Mouse (Mus musculus) MEL (cell line): ENCODE measurements around the gene 9230102O04Rik. TPM values are rescaled to one million over a fixed set of nuclear protein-coding genes. Genes with fewer than 3 reads are reported as not detected.

Source experiments
- DNase-seq: peaks from one replicate; pipeline ENCODE4 v3.0.0; 2011; ENCODE audit warnings: low read depth, low spot score
- H3K27ac ChIP-seq: 2 replicates; pipeline ENCODE4 v1.5.1; 2012; ENCODE audit warnings: low read depth, mild to moderate bottlenecking, control low read depth, low read length, moderate library complexity; ENCODE audit not compliant: control insufficient read depth
- H3K27me3 ChIP-seq, 2 experiments: fragments of 150-350 bp in 1 of 2; sonication (generic) in 1 of 2; 2 replicates each; pipeline ENCODE4 v1.6.1; 2012; ENCODE audit warnings: low read length in 2 of 2, mild to moderate bottlenecking in 2 of 2, improper control_type of control experiment in 1 of 2, moderate library complexity in 1 of 2; ENCODE audit not compliant: insufficient read depth in 2 of 2, control insufficient read depth in 1 of 2
- H3K36me3 ChIP-seq, 2 experiments: 2 replicates each; pipeline ENCODE4 v1.6.1; 2012 to 2014; ENCODE audit warnings: low read length in 2 of 2, improper control_type of control experiment in 1 of 2, inconsistent platforms in 1 of 2, mild to moderate bottlenecking in 1 of 2; ENCODE audit not compliant: insufficient read depth in 2 of 2, control insufficient read depth in 1 of 2
- H3K4me1 ChIP-seq, 2 experiments: fragments of 150-350 bp in 1 of 2; sonication (generic) in 1 of 2; 2 replicates each; pipeline ENCODE4 v1.6.1; 2012; ENCODE audit warnings: low read length in 2 of 2, improper control_type of control experiment in 1 of 2, mild to moderate bottlenecking in 1 of 2; ENCODE audit not compliant: insufficient read depth in 2 of 2, control insufficient read depth in 1 of 2
- H3K4me3 ChIP-seq, 2 experiments: fragments of 150-350 bp in 1 of 2; sonication (generic) in 1 of 2; 2 replicates each; pipeline ENCODE4 v1.5.1; 2012; ENCODE audit warnings: low read depth in 2 of 2, low read length in 2 of 2, mild to moderate bottlenecking in 2 of 2, moderate library complexity in 2 of 2, control low read depth in 1 of 2, improper control_type of control experiment in 1 of 2; ENCODE audit not compliant: control insufficient read depth in 1 of 2, insufficient read depth in 1 of 2
- H3K79me2 ChIP-seq: 2 replicates; pipeline ENCODE4 v1.6.1; 2012; ENCODE audit warnings: mild to moderate bottlenecking, low read length, moderate library complexity; ENCODE audit not compliant: control insufficient read depth, poor library complexity, insufficient read depth
- H3K9ac ChIP-seq: 2 replicates; pipeline ENCODE4 v1.6.1; 2012; ENCODE audit warnings: low read depth, mild to moderate bottlenecking, control low read depth, low read length, moderate library complexity; ENCODE audit not compliant: control insufficient read depth, poor library complexity, severe bottlenecking
- H3K9me3 ChIP-seq: fragments of 150-350 bp; sonication (generic); replicated peaks from 2 replicates; pipeline ENCODE4 v1.6.1; 2012; ENCODE audit warnings: mild to moderate bottlenecking, low read length, improper control_type of control experiment, moderate library complexity; ENCODE audit not compliant: insufficient read depth
- BHLHE40 ChIP-seq: IDR thresholded peaks from 2 replicates; pipeline ENCODE4 v1.6.1; 2012; ENCODE audit warnings: low read depth, mild to moderate bottlenecking, inconsistent platforms, low read length, improper control_type of control experiment, borderline replicate concordance
- CHD1 ChIP-seq: IDR thresholded peaks from 2 replicates; pipeline ENCODE4 v1.6.1; 2012; ENCODE audit warnings: low read depth, mild to moderate bottlenecking, inconsistent platforms, low read length, improper control_type of control experiment
- CHD2 ChIP-seq: IDR thresholded peaks from 2 replicates; pipeline ENCODE4 v1.6.1; 2011; ENCODE audit warnings: low read length, improper control_type of control experiment
- CTCF ChIP-seq, 3 experiments: IDR thresholded peaks in 2 of 3; conservative IDR thresholded peaks in 1 of 3; 2 replicates each; pipeline ENCODE4 v1.5.1; 2011 to 2012; ENCODE audit warnings: low read length in 3 of 3, low read depth in 2 of 3, mild to moderate bottlenecking in 2 of 3, improper control_type of control experiment in 1 of 3, inconsistent platforms in 1 of 3, mixed read lengths in 1 of 3, moderate library complexity in 1 of 3; ENCODE audit not compliant: control insufficient read depth in 1 of 3, insufficient read depth in 1 of 3, poor library complexity in 1 of 3, severe bottlenecking in 1 of 3
- E2F4 ChIP-seq: IDR thresholded peaks from 2 replicates; pipeline ENCODE4 v1.6.1; 2011; ENCODE audit warnings: low read depth, low read length, improper control_type of control experiment, borderline replicate concordance
- ELF1 ChIP-seq: IDR thresholded peaks from 2 replicates; pipeline ENCODE4 v1.6.1; 2014; ENCODE audit warnings: low read depth, mild to moderate bottlenecking, inconsistent platforms, low read length, improper control_type of control experiment, moderate library complexity
- EP300 ChIP-seq, 2 experiments: IDR thresholded peaks; 2 replicates each; pipeline ENCODE4 v1.6.1; 2011; ENCODE audit warnings: improper control_type of control experiment in 2 of 2, low read length in 2 of 2, low read depth in 1 of 2, mild to moderate bottlenecking in 1 of 2
- GABPA ChIP-seq: IDR thresholded peaks from 2 replicates; pipeline ENCODE4 v1.6.1; 2012; ENCODE audit warnings: low read depth, mild to moderate bottlenecking, inconsistent platforms, low read length, improper control_type of control experiment, moderate library complexity
- GATA1 ChIP-seq: IDR thresholded peaks from 2 replicates; pipeline ENCODE4 v1.6.1; 2011; ENCODE audit warnings: low read depth, low read length, improper control_type of control experiment
- JUND ChIP-seq: IDR thresholded peaks from 2 replicates; pipeline ENCODE4 v1.6.1; 2011; ENCODE audit warnings: low read depth, mild to moderate bottlenecking, improper control_type of control experiment, low read length
- KAT2A ChIP-seq: conservative IDR thresholded peaks from 2 replicates; pipeline ENCODE4 v1.6.1; 2012; ENCODE audit warnings: low read depth, low read length, improper control_type of control experiment, inconsistent platforms
- MAFK ChIP-seq: IDR thresholded peaks from 2 replicates; pipeline ENCODE4 v1.6.1; 2011; ENCODE audit warnings: low read depth, mild to moderate bottlenecking, low read length, improper control_type of control experiment, borderline replicate concordance
- MAX ChIP-seq: IDR thresholded peaks from 2 replicates; pipeline ENCODE4 v1.6.1; 2011; ENCODE audit warnings: low read length, improper control_type of control experiment
- MAZ ChIP-seq: IDR thresholded peaks from 2 replicates; pipeline ENCODE4 v1.6.1; 2012; ENCODE audit warnings: low read depth, mild to moderate bottlenecking, inconsistent platforms, low read length, improper control_type of control experiment
- MEF2A ChIP-seq: IDR thresholded peaks from 2 replicates; pipeline ENCODE4 v1.6.1; 2014; ENCODE audit warnings: low read depth, mild to moderate bottlenecking, inconsistent platforms, low read length, improper control_type of control experiment; ENCODE audit not compliant: poor library complexity, insufficient replicate concordance, severe bottlenecking; ENCODE audit errors: extremely low read depth
- MXI1 ChIP-seq: IDR thresholded peaks from 2 replicates; pipeline ENCODE4 v1.6.1; 2011; ENCODE audit warnings: mild to moderate bottlenecking, low read depth, low read length, improper control_type of control experiment
- MYB ChIP-seq: IDR thresholded peaks from 2 replicates; pipeline ENCODE4 v1.6.1; 2011; ENCODE audit warnings: mild to moderate bottlenecking, low read depth, low read length, improper control_type of control experiment
- MYC ChIP-seq: IDR thresholded peaks from 2 replicates; pipeline ENCODE4 v1.6.1; 2011; ENCODE audit warnings: low read depth, mild to moderate bottlenecking, low read length, improper control_type of control experiment, moderate library complexity
- NELFE ChIP-seq: IDR thresholded peaks from 2 replicates; pipeline ENCODE4 v1.6.1; 2011; ENCODE audit warnings: low read depth, low read length, improper control_type of control experiment
- NRF1 ChIP-seq: IDR thresholded peaks from 2 replicates; pipeline ENCODE4 v1.6.1; 2014; ENCODE audit warnings: low read depth, mild to moderate bottlenecking, inconsistent platforms, low read length, improper control_type of control experiment, moderate library complexity; ENCODE audit not compliant: poor library complexity, insufficient read depth, severe bottlenecking
- POLR2A ChIP-seq, 2 experiments: IDR thresholded peaks; 2 replicates each; pipeline ENCODE4 v1.6.1; 2011 to 2012; ENCODE audit warnings: low read length in 2 of 2, mild to moderate bottlenecking in 2 of 2, control low read depth in 1 of 2, improper control_type of control experiment in 1 of 2, low read depth in 1 of 2, moderate library complexity in 1 of 2; ENCODE audit not compliant: control insufficient read depth in 1 of 2, insufficient read depth in 1 of 2, poor library complexity in 1 of 2
- POLR2AphosphoS2 ChIP-seq: IDR thresholded peaks from 2 replicates; pipeline ENCODE4 v1.6.1; 2011; ENCODE audit warnings: low read length, improper control_type of control experiment
- POLR2AphosphoS5 ChIP-seq: IDR thresholded peaks from 2 replicates; pipeline ENCODE4 v1.6.1; 2012; ENCODE audit warnings: low read depth, borderline replicate concordance, mild to moderate bottlenecking, inconsistent platforms, low read length, moderate library complexity, mixed read lengths
- RAD21 ChIP-seq: IDR thresholded peaks from 2 replicates; pipeline ENCODE4 v1.6.1; 2011; ENCODE audit warnings: mild to moderate bottlenecking, low read depth, low read length, improper control_type of control experiment
- RCOR1 ChIP-seq: IDR thresholded peaks from 2 replicates; pipeline ENCODE4 v1.6.1; 2012; ENCODE audit warnings: low read depth, mild to moderate bottlenecking, inconsistent platforms, low read length, improper control_type of control experiment
- SIN3A ChIP-seq: IDR thresholded peaks from 2 replicates; pipeline ENCODE4 v1.6.1; 2012; ENCODE audit warnings: low read length, improper control_type of control experiment, inconsistent platforms
- SMC3 ChIP-seq: IDR thresholded peaks from 2 replicates; pipeline ENCODE4 v1.6.1; 2011; ENCODE audit warnings: low read depth, low read length, improper control_type of control experiment
- TAL1 ChIP-seq: IDR thresholded peaks from 2 replicates; pipeline ENCODE4 v1.6.1; 2012; ENCODE audit warnings: mild to moderate bottlenecking, inconsistent platforms, low read length, moderate library complexity, mixed read lengths
- TBP ChIP-seq: IDR thresholded peaks from 2 replicates; pipeline ENCODE4 v1.8.0; 2011; ENCODE audit warnings: low read depth, low read length, improper control_type of control experiment
- TCF12 ChIP-seq: IDR thresholded peaks from 2 replicates; pipeline ENCODE4 v1.6.1; 2014; ENCODE audit warnings: low read depth, mild to moderate bottlenecking, inconsistent platforms, low read length, improper control_type of control experiment, moderate library complexity
- UBTF ChIP-seq: IDR thresholded peaks from 2 replicates; pipeline ENCODE4 v1.6.1; 2012; ENCODE audit warnings: low read depth, mild to moderate bottlenecking, inconsistent platforms, low read length, improper control_type of control experiment, moderate library complexity, borderline replicate concordance; ENCODE audit not compliant: insufficient read depth
- USF1 ChIP-seq: IDR thresholded peaks from 2 replicates; pipeline ENCODE4 v1.6.1; 2014; ENCODE audit warnings: low read depth, mild to moderate bottlenecking, inconsistent platforms, low read length, improper control_type of control experiment, moderate library complexity
- USF2 ChIP-seq, 2 experiments: IDR thresholded peaks; 2 replicates each; pipeline ENCODE4 v1.6.1; 2011 to 2012; ENCODE audit warnings: improper control_type of control experiment in 2 of 2, low read length in 2 of 2, borderline replicate concordance in 1 of 2, inconsistent platforms in 1 of 2, low read depth in 1 of 2, mild to moderate bottlenecking in 1 of 2; ENCODE audit not compliant: insufficient read depth in 1 of 2
- ZC3H11A ChIP-seq: IDR thresholded peaks from 2 replicates; pipeline ENCODE4 v1.6.1; 2012; ENCODE audit warnings: low read depth, mild to moderate bottlenecking, inconsistent platforms, low read length, improper control_type of control experiment
- ZKSCAN1 ChIP-seq: IDR thresholded peaks from 2 replicates; pipeline ENCODE4 v1.6.1; 2012; ENCODE audit warnings: low read depth, mild to moderate bottlenecking, inconsistent platforms, low read length, improper control_type of control experiment, moderate library complexity
- ZMIZ1 ChIP-seq: IDR thresholded peaks from 2 replicates; pipeline ENCODE4 v1.6.1; 2012; ENCODE audit warnings: low read depth, mild to moderate bottlenecking, inconsistent platforms, low read length, improper control_type of control experiment, moderate library complexity
- ZNF384 ChIP-seq: IDR thresholded peaks from 2 replicates; pipeline ENCODE4 v1.6.1; 2012; ENCODE audit warnings: low read depth, mild to moderate bottlenecking, inconsistent platforms, low read length, improper control_type of control experiment
- polyA plus RNA-seq, 2 experiments: library from polyadenylated mRNA; stranded (reverse) in 1 of 2; unstranded in 1 of 2; fragments of >175 nt in 1 of 2; fragments of >200 nt in 1 of 2; gene quantifications; 2 replicates each; pipeline versions ENCODE4 v1.2.1 to v1.2.4; 2012; ENCODE audit warnings: low replicate concordance in 2 of 2, low read depth in 1 of 2; ENCODE audit not compliant: insufficient read length in 2 of 2, insufficient read depth in 1 of 2, missing spikeins in 1 of 2
- total RNA-seq: library from RNA; depleted of rRNA; stranded (reverse); fragments of 300-350 nt; gene quantifications from 2 replicates; pipeline ENCODE4 v1.2.3, GENCODE M21; 2012

9230102O04Rik gene
- total and polyA plus RNA-seq, 3 experiments = 0.50 to 2.4 TPM; not detected in 1

GRCm38 (mm10) chr2:9889651-9890183, 377 bp upstream of the 9230102O04Rik start, which contains the start of gene Gata3:
Gene Gata3 (minus strand): TSS chr2:9890034.
- peak within 1 kb of the TSS; percentile 65 for H3K27ac ChIP-seq
- H3K9ac ChIP-seq = peak within 1 kb of the TSS; percentile 76
- H3K9me3 ChIP-seq = no peaks in the 10 kb centered on the region
- no peaks in the 10 kb centered on the region for H3K27me3 ChIP-seq
- H3K36me3 ChIP-seq = peaks cover 0 to 4% of the 10 kb centered on the region in 2 experiments; a peak in 2 of 4 replicates
- DNase-seq = peak; percentile 67
- no peaks in the 10 kb centered on the region for H3K79me2 ChIP-seq
- H3K4me1 ChIP-seq = peaks cover 2 to 5% of the 10 kb centered on the region in 2 experiments
- peak within 1 kb of the TSS; percentile 93 to 95 for H3K4me3 ChIP-seq
- TF ChIP-seq TBP (peak; percentile 78; the same call in 1 of the 2 replicates), KAT2A (no peak), POLR2AphosphoS5 (no peak), BHLHE40 (no peak), USF1 (no peak), MYC (peak; percentile 49; the same call in 1 of the 2 replicates), GATA1 (peak; percentile 43), ZNF384 (no peak), E2F4 (no peak), NRF1 (no peak), EP300 (IDR thresholded peaks at IDR 0.05; ENCODE audit: low read depth in 1 of 2, low read length in 2 of 2) (0 out of 4 replicates have a peak, but pooled peaks of 1 of the 2 experiments have one; percentile 13), TCF12 (no peak), TAL1 (no peak), ELF1 (no peak), SIN3A (no peak; the same call in 1 of the 2 replicates), ZKSCAN1 (no peak), MEF2A (no peak), ZC3H11A (no peak), POLR2AphosphoS2 (no peak), CTCF (IDR thresholded peaks at IDR 0.05 in 2 of 3, conservative IDR thresholded peaks at IDR 0.05 in 1 of 3; ENCODE audit: control insufficient read depth in 1 of 3, insufficient read depth in 1 of 3, low read depth in 2 of 3, low read length in 3 of 3, poor library complexity in 1 of 3, severe bottlenecking in 1 of 3) (no peak), MYB (no peak), MAZ (peak; percentile 63; the same call in 1 of the 2 replicates), JUND (no peak), NELFE (peak; percentile 73), GABPA (no peak), POLR2A (IDR thresholded peaks at IDR 0.05; ENCODE audit: control insufficient read depth in 1 of 2, insufficient read depth in 1 of 2, low read depth in 1 of 2, low read length in 2 of 2, poor library complexity in 1 of 2) (peak; percentile 0 to 33; a peak in 2 of 4 replicates), MAX (no peak), MXI1 (no peak), CHD2 (no peak), UBTF (no peak), RCOR1 (0 out of 2 replicates have a peak, but pooled peaks have one; percentile 7), MAFK (no peak), SMC3 (no peak), RAD21 (no peak), USF2 (IDR thresholded peaks at IDR 0.05; ENCODE audit: borderline replicate concordance in 1 of 2, insufficient read depth in 1 of 2, low read depth in 1 of 2, low read length in 2 of 2) (no peak), ZMIZ1 (no peak), CHD1 (peak; percentile 63; the same call in 1 of the 2 replicates)
